Mouse (Mus musculus) gastrocnemius, adult 2 months (tissue): Measurements from ENCODE around the gene Arhgap28. TPM values are rescaled to one million over a fixed set of nuclear protein-coding genes. Genes with fewer than 3 reads are reported as not detected.
"Not testable (repeated sequence)": the region's sequence is repeated elsewhere in the genome, so short reads cannot be mapped to it uniquely, and the experiment has no call there.

Experiments
- DNase-seq: peaks from one replicate; pipeline ENCODE4 v3.0.0; 2022
- H3K27ac ChIP-seq: fragments of 200-600 bp; 2 replicates; pipeline ENCODE4 v1.8.1; 2022; ENCODE audit warnings: mild to moderate bottlenecking
- H3K4me3 ChIP-seq: fragments of 200-600 bp; 2 replicates; pipeline ENCODE4 v1.8.1; 2022; ENCODE audit warnings: mild to moderate bottlenecking, moderate library complexity
- CTCF ChIP-seq: fragments of 200-600 bp; IDR thresholded peaks from 2 replicates; pipeline ENCODE4 v1.8.1; 2022; ENCODE audit warnings: antibody characterized with exemption, mild to moderate bottlenecking, moderate library complexity
- intact Hi-C: fragments of 180-260 bp; cut with DNase I; formaldehyde crosslinking; loops from one replicate; pipeline ENCODE4 v1.15.1; 2025
- total RNA-seq, 2 experiments: library from RNA; stranded (reverse); gene quantifications; 2 replicates each; pipeline ENCODE4 v1.2.3; 2021

Gene Arhgap28
- total RNA-seq, 2 experiments from 2014 or later, result 0.56 to 0.86 TPM

GRCm38 (mm10) chr17:67886326-67886725 lies 117.6 kb downstream of the Arhgap28 start:
- Histone ChIP-seq H3K4me3 (no peak overlapping the region), H3K27ac (no peak overlapping the region)
- DNase-seq, result no peak
- no peak for TF ChIP-seq CTCF
- intact Hi-C loops, result no loop called here

DNA sequence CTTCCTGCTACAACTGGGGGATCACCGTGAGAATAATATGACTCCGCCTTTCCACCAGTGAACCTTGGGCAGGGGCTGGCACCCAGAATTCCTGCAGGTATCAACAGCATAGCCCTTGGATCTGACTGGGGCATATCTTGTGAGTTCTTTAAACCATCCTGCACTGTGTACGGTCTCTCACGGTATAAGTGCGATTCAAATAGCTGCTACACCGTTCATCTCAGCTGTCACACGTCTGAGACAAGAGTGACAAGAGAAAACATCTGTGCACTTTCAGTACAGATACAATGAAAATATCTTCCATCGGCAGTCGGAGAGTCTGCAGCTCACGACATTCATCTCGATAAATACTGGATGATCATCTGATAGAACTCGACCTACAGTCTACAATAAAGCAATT lies 126.3 kb downstream of the Arhgap28 start:
- TF ChIP-seq CTCF, result no peak
- no peak overlapping the region for H3K4me3 ChIP-seq
- intact Hi-C loops, result no loop called here
- no peak overlapping the region for H3K27ac ChIP-seq
- no peak for DNase-seq

GRCm38 (mm10) chr17:67869731-67870601 lies 134.0 kb downstream of the Arhgap28 start:
- no peak overlapping the region for H3K27ac ChIP-seq
- H3K4me3 ChIP-seq, result no peak overlapping the region
- intact Hi-C loops, result no loop called here
- TF ChIP-seq CTCF, result peak; percentile 77
- DNase-seq, result peak; percentile 77

- Histone ChIP-seq H3K4me3 (peak overlapping the region; percentile 51), H3K27ac (peak overlapping the region; percentile 73)
- TF ChIP-seq CTCF, result no peak
- intact Hi-C loops, result no loop called here
- peak; percentile 56 for DNase-seq
Measured at GRCm38 (mm10) chr17:67866541-67867241, 137.2 kb downstream of the Arhgap28 start.

DNA sequence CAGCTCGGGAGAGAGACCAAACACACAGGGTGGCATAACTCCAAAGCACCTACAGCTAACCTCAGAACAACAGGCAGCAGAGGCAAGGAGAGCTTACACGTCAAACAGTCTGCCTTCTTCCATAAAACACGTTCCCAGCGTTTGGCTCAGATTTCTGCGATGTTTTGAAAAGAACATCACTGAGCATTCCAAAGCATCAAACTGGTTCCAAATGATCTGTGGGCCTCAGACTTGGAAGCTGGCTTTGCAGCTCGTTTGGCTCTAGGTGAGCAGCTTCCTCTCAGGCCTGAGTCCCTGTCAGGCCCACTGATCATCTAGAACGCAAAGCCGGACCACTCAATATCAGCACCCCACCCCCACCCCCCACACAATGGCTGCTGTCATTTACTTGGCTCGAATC lies 137.9 kb downstream of the Arhgap28 start:
- Histone ChIP-seq H3K27ac (peak overlapping the region; percentile 73), H3K4me3 (no peak overlapping the region)
- no peak for TF ChIP-seq CTCF
- intact Hi-C loops, result no loop called here
- DNase-seq, result peak; percentile 35

- no peak for TF ChIP-seq CTCF
- DNase-seq, result no peak
- intact Hi-C loops, result loop anchor here (5.0 kb wide), 2 partner anchors 302 to 1242 kb away; no protein-coding TSS in a partner anchor
- no peak overlapping the region for H3K4me3 ChIP-seq
- no peak overlapping the region; the same call in 1 of the 2 replicates for H3K27ac ChIP-seq
Measured at GRCm38 (mm10) chr17:67864912-67865311, 139.0 kb downstream of the Arhgap28 start.

DNA sequence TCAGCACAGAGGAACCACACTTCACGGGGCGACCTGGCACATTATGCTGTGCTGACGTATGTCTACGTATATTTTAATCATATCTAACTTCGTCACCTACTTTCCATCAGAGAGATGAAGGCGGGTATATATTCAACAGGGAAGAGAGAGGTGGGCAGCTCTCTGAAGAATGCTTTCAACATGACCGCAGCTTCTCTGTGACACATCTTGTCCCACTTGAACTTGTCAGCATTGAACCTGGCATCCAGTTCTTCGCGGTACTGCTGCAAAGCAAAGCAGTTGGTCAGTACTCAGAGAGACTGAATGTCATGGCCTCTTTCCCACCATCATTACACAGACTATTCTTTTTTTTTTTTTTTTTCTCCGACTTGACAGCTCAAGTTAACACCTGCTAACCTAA lies 139.6 kb downstream of the Arhgap28 start:
- TF ChIP-seq CTCF, result no peak
- DNase-seq, result no peak
- H3K4me3 ChIP-seq, result no peak overlapping the region
- intact Hi-C loops, result loop anchor here (5.0 kb wide), 2 partner anchors 303 to 1243 kb away; no protein-coding TSS in a partner anchor
- H3K27ac ChIP-seq, result no peak overlapping the region

GRCm38 (mm10) chr17:67861744-67862535 lies 142.0 kb downstream of the Arhgap28 start:
- intact Hi-C loops, result loop anchor here (5.0 kb wide), 2 partner anchors 305 to 1245 kb away; no protein-coding TSS in a partner anchor
- Histone ChIP-seq H3K4me3 (no peak overlapping the region), H3K27ac (no peak overlapping the region)
- DNase-seq, result peak; percentile 63
- TF ChIP-seq CTCF, result peak; percentile 96

GRCm38 (mm10) chr17:67861080-67861630 lies 142.8 kb downstream of the Arhgap28 start:
- TF ChIP-seq CTCF, result no peak
- intact Hi-C loops, result loop anchor here (5.0 kb wide), 2 partner anchors 306 to 1246 kb away; no protein-coding TSS in a partner anchor
- no peak for DNase-seq

DNA sequence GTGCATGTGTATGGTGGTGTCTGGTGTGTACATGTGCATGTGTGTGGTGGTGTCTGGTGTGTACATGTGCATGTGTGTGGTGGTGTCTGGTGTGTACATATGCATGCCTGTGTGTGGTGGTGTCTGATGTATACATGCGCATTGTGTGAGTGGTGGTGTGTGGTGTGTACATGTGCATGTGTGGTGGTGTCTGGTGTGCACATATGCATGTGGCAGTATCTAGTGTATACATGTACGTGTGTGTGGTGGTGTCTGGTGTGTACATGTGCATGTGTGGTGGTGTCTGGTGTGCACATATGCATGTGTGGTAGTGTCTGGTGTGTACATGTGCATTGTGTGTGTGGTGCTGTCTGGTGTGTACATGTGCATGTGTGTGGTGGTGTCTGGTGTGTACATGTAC lies 162.4 kb downstream of the Arhgap28 start:
- DNase-seq, H3K4me3 ChIP-seq, intact Hi-C loops, H3K27ac ChIP-seq: not testable (repeated sequence)

More at GRCm38 (mm10) chr17:67861080-67861630, 142.8 kb downstream of the Arhgap28 start:
- H3K27ac ChIP-seq, result no peak overlapping the region
- no peak overlapping the region for H3K4me3 ChIP-seq

- no peak overlapping the region for H3K27ac ChIP-seq
- intact Hi-C loops, result loop anchor here (10.0 kb wide), 1 partner anchor 1264 kb away; no protein-coding TSS in a partner anchor
- DNase-seq, result no peak
- H3K4me3 ChIP-seq, result no peak overlapping the region
- TF ChIP-seq CTCF, result no peak
Measured at GRCm38 (mm10) chr17:67838948-67839347, 165.0 kb downstream of the Arhgap28 start.
